Mouse (Mus musculus) 3T3-L1 (cell line): ENCODE measurements around the gene Epgn.

Experiments
- DNase-seq: peaks from one replicate; pipeline ENCODE4 v3.0.0-alpha.2; 2015; ENCODE audit warnings: low read depth, low spot score

Epgn gene

DNA sequence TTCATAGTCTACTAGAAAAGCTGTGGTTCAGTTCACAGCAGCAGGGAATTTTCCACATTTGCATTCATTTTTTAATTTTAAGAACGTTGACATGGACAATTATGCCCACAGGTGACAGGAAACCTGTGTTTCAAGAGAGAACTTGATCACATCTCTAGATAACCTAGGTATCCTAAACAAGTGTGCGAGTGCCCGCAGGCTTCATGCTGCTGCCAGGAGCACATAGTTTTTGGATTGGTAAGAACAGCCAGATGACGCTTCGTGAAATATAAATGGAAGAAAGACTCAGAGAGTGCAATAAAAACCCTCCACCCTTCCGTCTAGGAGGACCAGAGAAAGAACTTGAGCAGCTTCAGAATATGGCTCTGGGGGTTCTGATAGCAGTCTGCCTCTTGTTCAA, at the start of gene Epgn:
Gene Epgn (plus strand): TSS at position 301 of the 400 bp plus-strand sequence.
- no peak for DNase-seq

DNA sequence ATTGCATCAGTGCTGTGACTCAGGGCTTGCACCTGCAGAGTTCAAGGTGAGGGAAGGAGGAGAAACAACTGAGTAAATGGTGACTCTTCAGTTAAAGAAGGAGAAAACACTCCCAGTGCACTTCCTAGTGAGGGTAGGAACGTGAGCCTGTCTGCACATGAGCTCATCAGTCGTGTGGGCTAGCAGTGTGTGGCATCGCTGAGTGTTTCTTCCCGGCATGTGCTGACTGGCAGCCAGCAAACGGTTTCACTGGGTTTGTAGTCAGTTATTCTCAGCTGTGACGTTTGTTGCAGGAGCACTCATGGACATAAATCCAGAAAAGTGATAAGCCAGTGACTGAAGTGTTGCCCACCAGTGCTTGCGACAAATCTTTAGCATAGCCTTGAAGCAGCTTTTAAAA, 47.0 kb upstream of the Epgn start:
- DNase-seq, result no peak

DNA sequence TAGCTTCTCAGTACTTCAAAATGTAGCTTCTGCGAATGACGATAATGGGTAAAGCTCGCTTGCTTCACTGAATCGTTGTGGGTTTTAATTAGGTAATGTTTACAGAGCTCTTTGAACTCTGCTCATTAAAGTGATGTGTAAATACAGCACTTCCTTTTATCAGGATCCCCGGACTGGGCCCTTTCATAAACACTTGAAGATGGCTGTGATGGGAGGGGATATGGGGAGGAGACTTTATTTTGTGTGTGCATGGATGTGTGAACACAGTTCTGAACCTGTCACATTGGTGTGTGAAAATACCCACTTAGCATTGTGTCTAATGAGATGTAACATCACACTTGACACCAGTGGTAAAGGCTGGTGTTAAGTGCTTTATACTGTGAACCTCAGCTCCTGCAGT, 39.7 kb upstream of the Epgn start:
- no peak for DNase-seq

DNA sequence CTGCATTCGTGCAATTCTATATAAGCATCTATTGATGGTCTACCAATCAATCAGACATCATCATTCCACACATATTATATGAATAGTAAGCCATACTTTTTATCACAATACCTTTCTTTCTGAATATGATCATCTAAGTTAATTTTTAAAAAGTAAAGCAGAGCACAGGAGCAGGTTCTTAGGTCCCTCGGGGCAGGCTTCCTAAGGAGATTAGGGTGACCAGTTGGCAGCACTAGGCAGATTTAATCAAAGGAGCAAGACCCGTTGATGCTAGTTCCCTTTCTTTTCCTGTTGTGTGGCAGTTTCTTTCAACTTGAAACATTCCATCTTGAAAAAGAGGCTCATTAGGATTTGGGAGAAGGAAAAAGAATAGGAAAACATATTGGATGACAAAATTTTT, 39.1 kb upstream of the Epgn start:
- no peak for DNase-seq

DNA sequence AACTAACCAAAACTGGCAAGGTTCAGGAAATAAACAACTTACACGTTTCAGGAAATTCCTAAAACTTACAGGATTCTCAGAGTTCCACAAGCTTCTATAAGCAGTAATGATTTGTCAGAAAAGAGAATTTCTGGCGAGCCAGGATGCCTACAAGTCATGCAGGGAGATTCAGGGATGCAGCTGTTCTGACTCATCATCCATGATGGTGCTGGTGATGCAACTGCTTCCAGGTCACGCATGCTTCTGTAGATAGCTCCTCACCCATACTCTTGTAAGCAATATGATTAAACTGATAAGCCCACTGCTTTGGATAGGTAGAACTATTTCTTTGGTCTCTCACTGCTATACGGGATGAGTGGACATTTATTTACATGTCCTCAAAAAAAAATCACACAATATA, 38.7 kb upstream of the Epgn start:
- peak; percentile 61 for DNase-seq

DNA sequence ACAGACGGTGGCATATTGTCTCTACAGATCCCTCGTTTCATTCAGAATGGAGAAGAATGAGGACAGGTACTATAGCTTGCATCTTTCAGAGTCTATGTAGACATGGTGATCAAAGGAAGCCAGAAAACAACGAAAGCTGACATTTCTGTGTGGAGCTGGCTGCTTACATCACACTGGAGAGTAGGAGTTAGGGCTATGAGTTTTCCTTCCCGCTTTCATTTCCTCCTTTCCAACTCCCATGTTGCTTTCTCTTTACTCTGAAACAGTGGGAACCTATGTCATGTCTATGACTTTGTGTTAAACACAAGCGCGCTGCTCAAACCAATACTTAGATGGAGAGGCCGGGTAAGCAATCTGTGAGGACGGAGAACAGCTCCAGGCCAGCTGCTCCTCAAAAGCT, 27.3 kb upstream of the Epgn start:
- DNase-seq, result no peak

DNA sequence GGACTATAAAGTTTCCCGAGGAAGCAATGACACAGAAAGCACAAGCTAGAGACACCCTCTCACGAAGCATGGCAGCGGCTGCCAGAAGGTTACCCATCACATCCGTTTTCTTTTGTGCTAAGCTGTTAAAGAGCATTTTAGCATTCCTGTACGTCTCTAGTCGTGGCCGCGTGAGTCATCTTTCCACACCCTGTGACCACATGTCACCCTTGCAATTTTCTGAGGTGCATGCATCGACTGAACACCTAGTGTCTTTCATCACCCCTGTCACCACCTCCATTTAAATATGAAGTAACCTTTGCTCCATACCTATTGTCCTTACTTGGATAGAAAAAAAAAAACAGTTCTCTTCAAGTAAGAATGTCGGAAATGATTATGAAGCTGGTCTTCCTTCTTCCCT, 12.0 kb upstream of the Epgn start:
- DNase-seq, result peak; percentile 63

DNA sequence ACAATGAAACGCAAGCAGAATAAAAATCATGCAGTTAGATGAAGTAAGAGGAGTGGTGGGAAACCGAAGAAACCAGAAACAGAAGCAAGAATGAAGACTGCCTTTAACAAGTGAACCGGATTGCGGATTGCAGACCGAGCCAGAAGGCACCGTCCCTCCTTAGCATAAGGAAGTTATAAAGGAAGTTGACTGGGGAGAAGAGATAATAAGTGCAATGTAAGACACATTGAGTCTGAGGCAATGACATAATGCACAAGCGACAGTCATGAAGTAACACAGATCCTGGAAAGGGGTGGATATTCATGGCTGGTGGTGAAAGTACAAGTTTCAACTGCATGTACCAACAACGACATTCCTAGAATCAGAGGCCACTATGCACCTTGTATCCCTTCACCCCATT, 4.2 kb upstream of the Epgn start:
- no peak for DNase-seq

DNA sequence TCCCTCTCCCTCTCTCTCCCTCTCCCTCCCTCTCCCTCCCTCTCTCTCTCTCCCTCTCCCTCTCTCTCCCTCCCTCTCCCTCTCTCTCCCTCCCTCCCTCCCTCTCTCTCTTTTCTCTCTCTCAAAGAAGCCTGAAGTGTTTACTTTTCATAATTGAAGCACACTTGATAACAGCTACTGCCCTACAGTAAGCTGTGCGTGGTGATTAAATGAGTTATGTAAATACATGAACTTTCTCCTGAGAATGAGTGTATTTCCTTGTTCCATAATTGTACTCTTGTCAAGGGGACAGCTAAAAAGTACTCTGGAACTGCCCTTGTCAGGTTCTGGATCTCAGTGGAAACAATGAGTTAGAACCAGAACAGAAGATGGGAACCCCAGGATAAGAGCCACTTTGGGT, 576 bp downstream of the Epgn start:
- DNase-seq, result no peak

DNA sequence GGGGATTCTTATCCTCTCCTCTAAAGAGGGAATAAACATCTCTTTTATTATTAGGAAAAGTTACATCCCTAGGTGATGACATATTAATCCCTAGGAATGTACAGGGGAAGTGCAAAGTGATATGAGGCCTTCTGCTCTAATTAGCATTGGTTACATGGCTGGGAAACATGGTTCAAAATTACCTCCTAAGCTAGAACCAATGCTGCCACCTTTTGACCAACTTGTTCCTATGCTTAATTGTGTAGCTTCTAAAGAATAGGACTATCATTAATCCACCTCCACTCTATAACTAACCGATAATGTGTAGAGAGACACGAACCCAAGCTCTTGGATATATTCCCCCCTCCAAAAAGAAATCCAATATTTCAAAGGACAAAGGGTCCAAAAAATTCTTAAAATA, 3.4 kb downstream of the Epgn start:
- DNase-seq, result peak; percentile 30

DNA sequence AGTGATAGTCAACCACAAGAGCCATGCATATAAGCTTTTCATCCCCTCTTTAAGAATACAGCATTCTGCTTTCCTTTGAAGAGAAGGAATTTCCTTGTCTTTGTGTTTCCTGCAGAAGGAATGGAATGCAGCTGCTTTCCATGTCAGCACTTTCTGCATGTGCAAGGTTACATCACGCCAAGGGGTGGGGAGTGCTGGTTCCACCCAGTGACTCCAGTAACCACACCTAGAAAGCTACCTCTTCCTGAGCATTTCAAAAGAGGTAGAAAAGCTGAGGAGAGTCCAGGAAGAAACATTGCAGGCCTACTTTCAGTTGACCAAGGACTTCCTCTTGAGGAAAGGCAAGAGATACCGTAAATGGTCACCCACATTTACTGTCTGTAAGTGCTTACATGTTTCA, 8.1 kb downstream of the Epgn start:
- DNase-seq, result peak; percentile 56

DNA sequence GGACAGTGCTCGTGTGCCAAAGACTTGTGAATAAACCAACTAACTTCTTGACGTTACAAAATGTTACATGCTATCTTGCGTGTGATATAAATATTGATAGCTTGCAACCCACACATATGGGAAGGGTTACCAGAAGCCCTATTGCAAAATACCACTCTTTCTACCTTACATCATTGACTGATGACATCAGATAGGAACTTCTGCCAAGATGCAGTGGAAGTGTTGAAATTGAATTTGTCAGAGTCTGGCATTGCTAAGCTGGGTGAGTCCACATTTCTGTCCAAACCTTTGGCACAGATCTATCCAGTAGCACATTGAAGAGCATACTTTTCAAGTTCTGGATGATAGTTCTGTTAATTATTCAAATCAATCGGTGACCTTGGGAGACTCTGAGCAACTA, 9.4 kb downstream of the Epgn start:
- DNase-seq, result peak; percentile 97

DNA sequence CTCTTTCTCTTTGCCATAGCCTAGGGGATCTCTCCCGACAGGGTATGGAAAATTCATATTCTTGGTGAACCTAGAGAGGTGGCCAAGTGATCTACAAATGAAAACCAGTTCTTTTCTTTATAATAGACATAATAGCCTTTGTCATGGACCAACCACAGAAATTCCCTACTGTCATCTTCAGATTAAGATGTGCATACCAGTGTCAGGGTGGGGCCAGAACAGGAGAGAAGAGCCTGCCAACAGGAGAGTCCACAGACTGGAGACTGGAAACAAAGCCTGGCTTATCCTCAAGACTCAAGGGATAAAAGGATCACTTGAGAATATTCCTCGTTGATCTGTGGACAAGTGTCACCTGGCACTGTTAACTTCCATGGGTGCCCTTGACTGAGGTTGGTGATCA, 10.5 kb downstream of the Epgn start:
- DNase-seq, result peak; percentile 96

DNA sequence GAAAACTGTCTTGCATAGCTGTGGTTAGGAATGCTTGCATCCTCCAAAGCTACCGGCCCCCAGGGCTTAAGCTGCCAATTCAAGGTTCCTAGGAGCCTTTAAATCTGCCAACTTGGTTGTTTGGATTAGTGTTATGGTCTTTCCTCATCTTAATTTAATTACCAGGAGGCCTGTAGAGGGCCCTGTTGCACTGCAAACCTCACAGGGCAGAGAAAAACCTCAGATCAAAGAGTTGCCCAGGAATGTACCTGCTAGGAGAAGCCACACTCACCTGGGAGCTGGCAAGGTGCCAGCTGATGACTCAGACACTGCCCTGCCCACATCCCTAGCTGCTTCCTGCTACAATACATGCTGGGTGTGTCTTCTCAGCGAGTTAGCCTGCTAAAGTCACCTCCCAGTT, 11.3 kb downstream of the Epgn start:
- DNase-seq, result peak; percentile 97

DNA sequence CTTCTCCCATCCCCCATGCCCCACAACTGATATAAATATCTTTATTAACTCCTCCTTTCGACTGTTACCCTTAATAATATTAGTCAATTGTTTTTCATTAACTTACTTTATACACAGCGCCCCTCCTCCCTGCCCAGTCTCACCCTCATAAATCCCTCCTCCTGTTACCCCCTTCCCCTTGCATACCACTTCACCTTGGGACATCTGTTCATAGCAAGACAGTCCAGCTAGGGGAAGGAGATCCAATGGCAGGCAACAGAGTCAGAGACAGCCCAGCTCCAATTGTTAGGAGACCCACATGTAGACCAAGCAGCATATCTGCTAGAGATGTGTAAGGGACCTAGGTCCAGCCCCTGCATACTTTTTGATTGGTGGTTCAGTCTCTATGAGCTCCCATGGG, 11.7 kb downstream of the Epgn start:
- no peak for DNase-seq

DNA sequence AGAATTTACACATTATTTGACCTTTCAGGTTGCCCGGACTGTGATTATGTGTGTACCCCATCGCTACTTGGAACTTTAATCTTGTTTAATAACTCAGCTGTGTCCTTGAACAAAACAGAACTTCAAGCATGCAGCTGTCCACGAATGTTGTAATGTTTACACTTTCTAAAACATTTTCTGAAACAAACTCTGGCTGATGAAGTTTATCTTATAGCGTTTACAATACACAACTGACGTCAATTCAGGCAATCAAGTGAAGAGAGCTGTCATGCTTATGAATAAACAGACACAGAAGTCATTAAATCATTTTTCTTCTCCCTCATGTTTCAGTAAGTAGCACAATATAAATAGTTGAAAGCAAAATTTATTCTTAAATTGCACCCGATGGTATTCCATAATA, 20.7 kb downstream of the Epgn start:
- DNase-seq, result no peak

DNA sequence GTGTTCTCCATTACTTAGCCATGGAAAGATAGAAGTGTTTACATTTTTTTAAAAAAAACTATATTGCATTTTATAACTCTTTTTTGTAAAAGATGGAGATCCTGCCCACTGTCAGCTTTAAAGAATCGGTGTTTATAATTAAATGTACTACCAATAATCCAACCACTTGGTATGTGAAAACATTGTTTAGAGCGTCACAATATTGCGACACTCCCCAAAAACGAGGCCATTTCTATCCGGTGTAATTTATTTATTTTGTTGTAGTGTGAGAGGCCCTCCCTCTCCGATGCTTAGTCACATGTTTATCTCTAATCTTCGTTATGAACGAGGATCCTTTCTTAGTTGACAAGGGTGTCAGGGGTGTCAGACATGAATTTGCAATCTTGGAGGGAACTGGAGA, 21.1 kb downstream of the Epgn start:
- no peak for DNase-seq

DNA sequence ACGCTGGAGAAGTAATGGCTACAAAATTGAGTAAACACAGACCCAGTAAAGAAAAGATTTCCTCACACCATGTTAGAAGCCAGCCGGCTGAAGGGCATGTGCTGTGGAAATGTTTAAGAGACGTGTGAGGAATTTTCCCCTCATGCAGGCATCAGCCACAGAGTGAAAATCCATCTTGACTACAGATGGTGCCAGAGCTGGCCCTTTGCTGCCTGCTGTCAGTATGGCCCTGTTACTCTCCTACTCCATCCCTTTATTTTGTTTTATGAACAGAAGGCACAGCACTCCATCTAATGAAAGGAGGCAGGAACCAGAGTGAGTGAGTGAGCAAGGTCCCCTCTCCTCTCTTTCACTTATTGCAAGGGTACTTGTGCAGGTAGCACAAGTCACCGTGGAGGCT, 45.1 kb downstream of the Epgn start:
- DNase-seq, result peak; percentile 68

DNA sequence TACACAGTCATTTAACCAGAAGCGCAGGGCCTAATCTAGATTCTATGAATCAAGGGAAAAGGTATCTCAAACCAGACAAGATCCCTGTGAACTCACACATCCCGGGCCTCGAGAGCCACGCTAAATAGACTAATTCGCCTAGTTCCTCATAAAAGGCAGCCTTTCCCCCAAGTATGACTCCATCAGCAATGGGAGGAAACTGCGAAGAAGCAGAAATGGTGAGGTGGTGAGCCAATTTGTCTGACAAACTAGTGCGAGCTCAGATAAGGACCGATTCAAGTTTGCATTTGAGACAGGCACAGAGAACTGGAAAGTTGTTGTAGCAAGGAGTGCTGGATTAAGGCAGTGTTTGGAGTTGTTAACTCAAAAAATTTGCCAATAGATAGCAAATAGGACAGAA, 46.4 kb downstream of the Epgn start:
- DNase-seq, result peak; percentile 65

DNA sequence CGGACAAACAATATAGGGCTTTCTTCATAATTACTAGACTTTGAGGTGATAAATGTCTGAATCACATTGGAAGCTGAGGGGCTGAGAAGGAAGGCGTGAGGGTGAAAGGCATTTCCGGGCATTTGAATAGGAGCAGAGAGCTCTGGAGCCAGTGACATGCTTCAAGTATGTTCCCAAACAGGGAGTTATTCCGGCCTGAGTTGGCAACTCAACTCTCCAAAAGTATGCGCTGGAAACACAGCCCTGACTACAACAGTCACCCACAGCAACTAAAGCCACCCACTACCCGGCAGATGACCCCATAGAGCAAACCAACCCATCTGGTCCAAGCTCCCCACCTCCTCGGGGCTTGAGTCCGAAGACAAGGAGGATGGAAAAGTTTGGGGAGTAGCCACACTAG, 46.8 kb downstream of the Epgn start:
- peak; percentile 83 for DNase-seq

DNA sequence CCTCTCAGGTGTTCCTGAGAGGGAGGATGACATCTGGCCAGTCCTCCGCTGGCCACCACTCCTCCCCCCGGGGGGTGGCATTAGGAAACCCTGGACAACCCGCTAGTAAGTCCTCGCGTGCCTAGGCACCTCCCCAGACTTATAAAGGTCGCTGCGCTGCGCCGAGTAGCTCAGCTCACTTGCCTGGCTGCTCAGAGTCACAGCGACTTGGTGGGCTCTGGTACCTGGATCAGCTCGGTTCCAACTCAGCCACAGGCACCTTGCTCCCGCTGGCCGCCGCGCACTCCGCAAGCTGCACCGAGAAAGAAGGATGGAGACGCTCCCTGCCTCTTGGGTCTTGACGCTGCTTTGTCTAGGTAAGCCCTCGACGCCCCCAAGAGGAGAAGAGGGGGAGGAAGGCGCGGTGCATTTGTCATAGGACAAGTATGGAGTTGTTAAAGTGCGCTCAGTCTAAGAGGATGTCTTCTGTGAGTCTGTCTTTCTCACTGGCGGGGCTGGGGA, 47.2 kb downstream of the Epgn start, which contains the start of gene Ereg:
Gene Ereg (plus strand): TSS at position 173 of the 501 bp plus-strand sequence.
- DNase-seq, result peak; percentile 91

DNA sequence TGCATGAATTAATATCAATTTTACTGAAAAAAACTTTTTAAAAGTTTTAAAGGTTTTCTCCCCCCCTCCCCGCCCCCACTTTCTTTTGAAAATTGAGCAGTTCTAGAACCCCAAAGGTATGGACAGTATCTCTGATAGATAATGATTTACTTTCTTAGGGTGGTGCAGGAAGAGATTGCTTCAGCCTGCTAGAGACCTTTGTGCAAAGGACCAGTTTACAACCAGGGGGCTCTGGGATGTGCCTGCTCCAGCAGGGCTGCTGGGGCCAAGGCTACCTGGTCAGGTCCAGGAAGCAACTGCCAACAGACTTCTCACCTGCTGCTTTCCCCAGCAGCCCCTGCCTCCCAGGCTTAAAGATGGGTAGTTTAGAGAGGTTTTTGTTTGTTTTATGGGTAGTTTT, 47.8 kb downstream of the Epgn start:
- DNase-seq, result peak; percentile 43

DNA sequence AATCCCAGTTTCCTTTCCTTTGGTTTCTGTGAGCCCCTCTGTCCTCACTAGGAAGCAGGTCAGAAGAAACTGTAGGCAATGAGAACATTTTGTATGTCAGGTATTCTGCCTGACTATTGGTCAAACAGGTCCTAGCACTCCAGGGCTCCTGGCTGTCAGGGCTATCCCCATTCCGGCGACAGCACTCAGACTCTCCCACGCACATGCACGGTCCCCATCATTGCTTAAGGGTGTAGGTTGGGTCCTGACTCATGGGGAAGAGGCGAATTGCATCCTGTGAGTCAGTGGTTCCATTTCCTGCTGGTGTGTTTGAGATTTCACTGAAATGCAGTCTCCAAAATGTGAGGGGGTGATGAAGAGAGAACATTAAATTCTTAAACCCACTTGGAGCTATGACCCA, 55.8 kb downstream of the Epgn start:
- peak; percentile 96 for DNase-seq
